Mouse (Mus musculus) kidney, postnatal 0 days (tissue): ENCODE results near the gene Mcrs1. TPM values are rescaled to one million over a fixed set of nuclear protein-coding genes. Genes with fewer than 3 reads are reported as not detected.
A peak's percentile ranks its signal among the peaks of the same experiment; 100 is the strongest.

ENCODE experiments used
- ATAC-seq: fragments of 200-750 bp; cut with Nextera tagmentation; replicated peaks from 2 replicates; pipeline ENCODE4 v1.8.0; 2017; ENCODE audit warnings: low read depth, moderate number of reproducible peaks, moderate TSS enrichment, moderate library complexity; ENCODE audit not compliant: low FRiP score
- DNase-seq: peaks from one replicate; pipeline ENCODE4 v3.0.0-alpha.2; 2016; ENCODE audit warnings: low spot score
- H3K27ac ChIP-seq: fragments of 300-500 bp; sonication (generic); 2 replicates; pipeline ENCODE4 v1.5.1; 2014; ENCODE audit warnings: mild to moderate bottlenecking
- H3K27me3 ChIP-seq: fragments of 300-500 bp; sonication (generic); 2 replicates; pipeline ENCODE4 v1.6.1; 2014; ENCODE audit warnings: low read length, mixed read lengths; ENCODE audit not compliant: insufficient read depth
- H3K36me3 ChIP-seq: fragments of 300-500 bp; sonication (generic); 2 replicates; pipeline ENCODE4 v1.6.1; 2014; ENCODE audit warnings: low read length, mixed read lengths; ENCODE audit not compliant: insufficient read depth
- H3K4me1 ChIP-seq: fragments of 300-500 bp; sonication (generic); replicated peaks from 2 replicates; pipeline ENCODE4 v1.6.1; 2014; ENCODE audit warnings: antibody characterized with exemption, low read length, mixed read lengths; ENCODE audit not compliant: insufficient read depth
- H3K4me2 ChIP-seq: fragments of 300-500 bp; sonication (generic); 2 replicates; pipeline ENCODE4 v1.6.1; 2014; ENCODE audit warnings: mild to moderate bottlenecking, low read length, moderate library complexity, mixed read lengths
- H3K4me3 ChIP-seq: fragments of 300-500 bp; sonication (generic); replicated peaks from 2 replicates; pipeline ENCODE4 v1.5.1; 2014; ENCODE audit warnings: low read depth, low read length
- H3K9ac ChIP-seq: fragments of 300-500 bp; sonication (generic); 2 replicates; pipeline ENCODE4 v1.6.1; 2014; ENCODE audit warnings: low read depth, low read length
- H3K9me3 ChIP-seq: fragments of 300-500 bp; sonication (generic); replicated peaks from 2 replicates; pipeline ENCODE4 v1.6.1; 2016; ENCODE audit warnings: low read length, inconsistent platforms, mixed read lengths
- CTCF ChIP-seq: IDR thresholded peaks from 2 replicates; pipeline ENCODE4 v1.5.1; 2016; ENCODE audit warnings: antibody characterized with exemption, low read depth, mild to moderate bottlenecking, moderate library complexity
- WGBS: fragments of 180-500 bp; shearing (Covaris S2); extraction: QIAGEN DNeasy Blood & Tissue Kit; methylation state at CpG from one replicate; pipeline ENCODE4 v1.1.7; 2014; 5-methylcytosine and 5-hydroxymethylcytosine counted together
- polyA plus RNA-seq: library from polyadenylated mRNA; unstranded; fragments of >200 nt; fragmentation: Nextera tagmentation; extraction: Ambion mirVana; gene quantifications from 2 replicates; pipeline ENCODE4 v1.2.1, GENCODE M21; 2015

Mcrs1 gene
- polyA plus RNA-seq, 1 experiment from 2014 or later: 135 TPM

- no peak for TF ChIP-seq CTCF
- ATAC-seq (no peak), DNase-seq (no peak)
- no peak overlapping the region for H3K27ac ChIP-seq
- H3K9ac ChIP-seq: no peak overlapping the region
- no peaks in the 10 kb centered on the region for H3K9me3 ChIP-seq
- H3K4me1 ChIP-seq: peaks cover 23% of the 10 kb centered on the region; the same call in 1 of the 2 replicates
- no peaks in the 10 kb centered on the region for H3K36me3 ChIP-seq
- WGBS: 23% methylated on average over 14 of the region's 14 CpGs
- no peak overlapping the region for H3K4me2 ChIP-seq
- H3K4me3 ChIP-seq: no peak overlapping the region
- H3K27me3 ChIP-seq: peaks cover 56% of the 10 kb centered on the region
Measured at GRCm38 (mm10) chr15:99226090-99226489, 25.7 kb downstream of the Mcrs1 start.

- ATAC-seq: 0 out of 2 replicates have a peak, but pooled peaks have one; percentile 10
- WGBS: under 1% methylated on average over 22 of the region's 22 CpGs
Measured at GRCm38 (mm10) chr15:99225081-99225810, 26.5 kb downstream of the Mcrs1 start.

GRCm38 (mm10) chr15:99224208-99224911 lies 27.4 kb downstream of the Mcrs1 start, which contains the start of gene Kcnh3:
Gene Kcnh3, plus strand, starts transcription at chr15:99224861.
- peaks cover 64% of the 10 kb centered on the region for H3K27me3 ChIP-seq
- 1% methylated on average over 58 of the region's 66 CpGs for WGBS
- ATAC-seq: no peak

More at GRCm38 (mm10) chr15:99225081-99225810, 26.5 kb downstream of the Mcrs1 start:
- DNase-seq: peak; percentile 47
- no peak overlapping the region for H3K9ac ChIP-seq
- no peak overlapping the region for H3K27ac ChIP-seq
- peak overlapping the region; percentile 74 for H3K4me2 ChIP-seq
- H3K27me3 ChIP-seq: peaks cover 59% of the 10 kb centered on the region
- H3K4me1 ChIP-seq: peaks cover 23% of the 10 kb centered on the region; the same call in 1 of the 2 replicates
- TF ChIP-seq CTCF: no peak
- no peaks in the 10 kb centered on the region for H3K36me3 ChIP-seq
- H3K9me3 ChIP-seq: no peaks in the 10 kb centered on the region
- peak overlapping the region; percentile 37; the same call in 1 of the 2 replicates for H3K4me3 ChIP-seq

GRCm38 (mm10) chr15:99223585-99224207 lies 28.1 kb downstream of the Mcrs1 start:
- Histone ChIP-seq H3K27me3 (peaks cover 64% of the 10 kb centered on the region), H3K9ac (peak overlapping the region; percentile 5; the same call in 1 of the 2 replicates), H3K27ac (no peak overlapping the region), H3K36me3 (no peaks in the 10 kb centered on the region), H3K9me3 (no peaks in the 10 kb centered on the region), H3K4me1 (peaks cover 23% of the 10 kb centered on the region; the same call in 1 of the 2 replicates), H3K4me2 (peak overlapping the region; percentile 74), H3K4me3 (peak overlapping the region; percentile 37)
- TF ChIP-seq CTCF: no peak
- DNase-seq (peak; percentile 12), ATAC-seq (no peak)
- 1% methylated on average over 45 of the region's 46 CpGs for WGBS

More at GRCm38 (mm10) chr15:99224208-99224911, 27.4 kb downstream of the Mcrs1 start, which contains the start of gene Kcnh3:
- Histone ChIP-seq H3K4me2 (peak within 1 kb of the TSS; percentile 74), H3K36me3 (no peaks in the 10 kb centered on the region), H3K4me1 (peaks cover 23% of the 10 kb centered on the region; the same call in 1 of the 2 replicates), H3K4me3 (peak within 1 kb of the TSS; percentile 37), H3K9ac (peak within 1 kb of the TSS; percentile 5; the same call in 1 of the 2 replicates), H3K27ac (no peak within 1 kb of the TSS), H3K9me3 (no peaks in the 10 kb centered on the region)
- DNase-seq: peak; percentile 38
- 0 out of 2 replicates have a peak, but pooled peaks have one; percentile 2 for TF ChIP-seq CTCF

- Histone ChIP-seq H3K27me3 (peaks cover 64% of the 10 kb centered on the region), H3K9ac (peak overlapping the region; percentile 5; the same call in 1 of the 2 replicates), H3K9me3 (no peaks in the 10 kb centered on the region), H3K4me1 (peaks cover 23% of the 10 kb centered on the region; the same call in 1 of the 2 replicates), H3K36me3 (no peaks in the 10 kb centered on the region), H3K4me2 (peak overlapping the region; percentile 74), H3K4me3 (peak overlapping the region; percentile 37), H3K27ac (no peak overlapping the region)
- 5% methylated on average over 18 of the region's 18 CpGs for WGBS
- ATAC-seq (no peak), DNase-seq (peak; percentile 13)
- no peak for TF ChIP-seq CTCF
Measured at GRCm38 (mm10) chr15:99222794-99223584, 28.8 kb downstream of the Mcrs1 start.
